Mouse (Mus musculus): ENCODE results near the gene Cacna2d3.

The Cacna2d3 gene

GRCm38 (mm10) chr14:29163998-29164652 is 557.5 kb downstream of the Cacna2d3 start:
- no peak for DNase-seq (ENCODE audit: low spot score in 2 of 2)

- DNase-seq (ENCODE audit: low spot score in 2 of 2) = no peak
Observed at GRCm38 (mm10) chr14:29159803-29160202, 561.9 kb downstream of the Cacna2d3 start.

- no peak for DNase-seq (ENCODE audit: low spot score in 2 of 2)
Observed at GRCm38 (mm10) chr14:29157096-29157495, 564.6 kb downstream of the Cacna2d3 start.

GRCm38 (mm10) chr14:29144184-29144583 is 577.5 kb downstream of the Cacna2d3 start:
- no peak for DNase-seq (ENCODE audit: low spot score in 2 of 2)

- no peak for DNase-seq (ENCODE audit: low spot score in 2 of 2)
Observed at GRCm38 (mm10) chr14:29137614-29138013, 584.0 kb downstream of the Cacna2d3 start.

- no peak for DNase-seq (ENCODE audit: low spot score in 2 of 2)
Observed at GRCm38 (mm10) chr14:29137006-29137579, 584.6 kb downstream of the Cacna2d3 start.

GRCm38 (mm10) chr14:29134901-29135300 is 586.8 kb downstream of the Cacna2d3 start:
- DNase-seq (ENCODE audit: low spot score in 2 of 2) = no peak

GRCm38 (mm10) chr14:29130511-29130910 is 591.2 kb downstream of the Cacna2d3 start:
- DNase-seq (ENCODE audit: low spot score in 2 of 2) = no peak

- no peak for DNase-seq (ENCODE audit: low spot score in 2 of 2)
Observed at GRCm38 (mm10) chr14:29123886-29124285, 597.8 kb downstream of the Cacna2d3 start.

GRCm38 (mm10) chr14:29122749-29123148 is 598.9 kb downstream of the Cacna2d3 start:
- DNase-seq (ENCODE audit: low spot score in 2 of 2) = no peak

- DNase-seq (ENCODE audit: low spot score in 2 of 2) = no peak
Observed at GRCm38 (mm10) chr14:29113852-29114450, 607.7 kb downstream of the Cacna2d3 start.

- DNase-seq (ENCODE audit: low spot score in 2 of 2) = no peak
Observed at GRCm38 (mm10) chr14:29111666-29112065, 610.0 kb downstream of the Cacna2d3 start.

GRCm38 (mm10) chr14:29110351-29111091 is 611.1 kb downstream of the Cacna2d3 start:
- DNase-seq (ENCODE audit: low spot score in 2 of 2) = no peak

GRCm38 (mm10) chr14:29107464-29107863 is 614.2 kb downstream of the Cacna2d3 start:
- DNase-seq (ENCODE audit: low spot score in 2 of 2) = no peak

GRCm38 (mm10) chr14:29097776-29098175 is 623.9 kb downstream of the Cacna2d3 start:
- no peak for DNase-seq (ENCODE audit: low spot score in 2 of 2)

GRCm38 (mm10) chr14:29095431-29095830 is 626.2 kb downstream of the Cacna2d3 start:
- DNase-seq (ENCODE audit: low spot score in 2 of 2) = no peak

GRCm38 (mm10) chr14:29090074-29090473 is 631.6 kb downstream of the Cacna2d3 start:
- peak; percentile 56 to 86 for DNase-seq (ENCODE audit: low spot score in 2 of 2)

- DNase-seq (ENCODE audit: low spot score in 2 of 2) = no peak
Observed at GRCm38 (mm10) chr14:29086528-29086927, 635.1 kb downstream of the Cacna2d3 start.

- DNase-seq (ENCODE audit: low spot score in 2 of 2) = no peak
Observed at GRCm38 (mm10) chr14:29085493-29086159, 636.0 kb downstream of the Cacna2d3 start.

- DNase-seq (ENCODE audit: low spot score in 2 of 2) = no peak
Observed at GRCm38 (mm10) chr14:29082171-29082570, 639.5 kb downstream of the Cacna2d3 start.

GRCm38 (mm10) chr14:29080630-29081029 is 641.0 kb downstream of the Cacna2d3 start:
- DNase-seq (ENCODE audit: low spot score in 2 of 2) = peak in 1 of 2 experiments; percentile 22

GRCm38 (mm10) chr14:29080228-29080627 is 641.4 kb downstream of the Cacna2d3 start:
- DNase-seq (ENCODE audit: low spot score in 2 of 2) = no peak

Measured in urinary bladder, postnatal 4 days (tissue).